Mouse (Mus musculus) midbrain, embryonic 11.5 days (tissue): ENCODE measurements around the gene Tiam1. TPM values are rescaled to one million over a fixed set of nuclear protein-coding genes. Genes with fewer than 3 reads are reported as not detected.
A peak's percentile ranks its signal among the peaks of the same experiment; 100 is the strongest.

ENCODE experiments used
- ATAC-seq: fragments of 200-750 bp; cut with Nextera tagmentation; 2 replicates; pipeline ENCODE4 v1.8.0; 2017; ENCODE audit warnings: moderate TSS enrichment, moderate library complexity; ENCODE audit not compliant: low FRiP score
- DNase-seq: peaks from one replicate; pipeline ENCODE4 v3.0.0; 2015; ENCODE audit warnings: low spot score; ENCODE audit errors: missing footprints
- H3K27ac ChIP-seq: fragments of 300-500 bp; sonication (generic); 2 replicates; pipeline ENCODE4 v1.5.1; 2014; ENCODE audit warnings: low read depth, low read length
- H3K27me3 ChIP-seq: fragments of 300-500 bp; sonication (generic); 2 replicates; pipeline ENCODE4 v1.6.1; 2014; ENCODE audit warnings: mild to moderate bottlenecking, low read length, moderate library complexity, mixed read lengths; ENCODE audit not compliant: control insufficient read depth, insufficient read depth
- H3K36me3 ChIP-seq: fragments of 300-500 bp; sonication (generic); 2 replicates; pipeline ENCODE4 v1.6.1; 2014; ENCODE audit warnings: mild to moderate bottlenecking, low read length, moderate library complexity, mixed read lengths; ENCODE audit not compliant: control insufficient read depth, insufficient read depth
- H3K4me1 ChIP-seq: fragments of 300-500 bp; sonication (generic); 2 replicates; pipeline ENCODE4 v1.6.1; 2014; ENCODE audit warnings: low read length; ENCODE audit not compliant: control insufficient read depth, insufficient read depth
- H3K4me2 ChIP-seq: fragments of 300-500 bp; sonication (generic); 2 replicates; pipeline ENCODE4 v1.6.1; 2014; ENCODE audit warnings: mild to moderate bottlenecking, moderate library complexity
- H3K4me3 ChIP-seq: fragments of 300-500 bp; sonication (generic); 2 replicates; pipeline ENCODE4 v1.5.1; 2014; ENCODE audit warnings: low read depth, low read length
- H3K9ac ChIP-seq: fragments of 300-500 bp; sonication (generic); 2 replicates; pipeline ENCODE4 v1.6.1; 2014; ENCODE audit warnings: low read length
- H3K9me3 ChIP-seq: fragments of 300-500 bp; sonication (generic); 2 replicates; pipeline ENCODE4 v1.6.1; 2016; ENCODE audit warnings: low read length; ENCODE audit not compliant: control insufficient read depth
- WGBS: fragments of 180-500 bp; shearing (Covaris S2); extraction: QIAGEN DNeasy Blood & Tissue Kit; methylation state at CpG from one replicate; pipeline ENCODE4 v1.1.7; 2014; 5-methylcytosine and 5-hydroxymethylcytosine counted together
- polyA plus RNA-seq: library from polyadenylated mRNA; unstranded; fragments of >200 nt; fragmentation: Nextera tagmentation; extraction: Ambion mirVana; gene quantifications from 2 replicates; pipeline ENCODE4 v1.2.1, GENCODE M21; 2014

Tiam1 gene
- polyA plus RNA-seq, 1 experiment from 2014 or later: 14.2 TPM

DNA sequence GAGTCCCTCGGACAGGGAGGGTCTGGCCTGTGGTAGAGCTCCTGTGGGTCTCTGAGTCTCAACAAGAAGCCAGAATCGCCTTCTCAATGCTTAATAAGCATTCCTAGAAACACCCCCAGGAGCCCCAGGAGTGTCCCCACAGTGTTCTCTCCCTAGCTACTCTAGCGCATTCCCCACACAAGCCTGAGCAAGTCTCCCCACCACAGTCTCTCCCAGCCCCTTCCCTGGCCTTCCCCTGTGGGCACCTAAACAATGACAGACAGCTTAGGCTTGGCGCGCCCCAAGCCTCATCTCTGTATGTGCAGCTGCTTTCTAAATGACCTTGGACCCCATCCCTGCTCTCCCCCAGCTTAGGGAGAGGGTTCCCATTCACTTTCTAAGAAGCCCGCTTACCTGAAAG, 7.3 kb upstream of the Tiam1 start:
- no peak for DNase-seq
- H3K4me1 ChIP-seq: no peaks in the 10 kb centered on the region
- no peaks in the 10 kb centered on the region for H3K9me3 ChIP-seq
- no peak overlapping the region for H3K9ac ChIP-seq
- no peaks in the 10 kb centered on the region for H3K27me3 ChIP-seq
- H3K4me3 ChIP-seq: no peak overlapping the region
- H3K36me3 ChIP-seq: no peaks in the 10 kb centered on the region
- WGBS: 69% methylated on average over 6 of the region's 6 CpGs
- H3K27ac ChIP-seq: no peak overlapping the region
- ATAC-seq: no peak
- H3K4me2 ChIP-seq: no peak overlapping the region

DNA sequence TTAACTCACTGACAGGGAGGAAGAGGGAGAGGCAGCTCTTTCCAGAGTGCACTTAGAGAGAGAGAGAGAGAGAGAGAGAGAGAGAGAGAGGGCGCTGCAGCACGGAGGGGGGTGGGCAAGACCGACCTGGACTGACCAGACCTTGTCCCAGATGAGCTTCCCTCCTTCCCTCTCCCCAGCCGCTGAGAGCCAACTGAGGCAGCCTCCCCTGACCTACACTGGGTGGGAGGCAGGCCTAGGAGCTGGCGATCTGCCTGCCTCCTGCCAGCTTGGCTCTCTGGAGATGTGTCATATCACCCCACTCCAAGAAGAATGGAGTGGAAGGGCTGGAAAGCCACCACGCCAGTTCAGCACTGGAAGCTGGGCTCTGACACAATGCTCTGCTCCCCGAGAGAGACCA, 6.6 kb upstream of the Tiam1 start:
- 72% methylated on average over 7 of the region's 7 CpGs for WGBS
- ATAC-seq: 0 out of 2 replicates have a peak, but pooled peaks have one; percentile 15
- DNase-seq: no peak
- Histone ChIP-seq H3K9ac (no peak overlapping the region), H3K9me3 (no peaks in the 10 kb centered on the region), H3K27me3 (0 out of 2 replicates have a peak, but pooled peaks cover under 1% of the 10 kb centered on the region), H3K4me2 (no peak overlapping the region), H3K4me3 (no peak overlapping the region), H3K36me3 (no peaks in the 10 kb centered on the region), H3K4me1 (no peaks in the 10 kb centered on the region), H3K27ac (no peak overlapping the region)

- Histone ChIP-seq H3K27me3 (0 out of 2 replicates have a peak, but pooled peaks cover 2% of the 10 kb centered on the region), H3K4me3 (no peak overlapping the region), H3K9ac (no peak overlapping the region), H3K4me2 (no peak overlapping the region), H3K9me3 (no peaks in the 10 kb centered on the region), H3K36me3 (no peaks in the 10 kb centered on the region), H3K4me1 (peaks cover 7% of the 10 kb centered on the region), H3K27ac (no peak overlapping the region)
- 81% methylated on average over 9 of the region's 9 CpGs for WGBS
- DNase-seq: no peak
- ATAC-seq: no peak
Observed at GRCm38 (mm10) chr16:90149335-90149734, 5.8 kb upstream of the Tiam1 start.

DNA sequence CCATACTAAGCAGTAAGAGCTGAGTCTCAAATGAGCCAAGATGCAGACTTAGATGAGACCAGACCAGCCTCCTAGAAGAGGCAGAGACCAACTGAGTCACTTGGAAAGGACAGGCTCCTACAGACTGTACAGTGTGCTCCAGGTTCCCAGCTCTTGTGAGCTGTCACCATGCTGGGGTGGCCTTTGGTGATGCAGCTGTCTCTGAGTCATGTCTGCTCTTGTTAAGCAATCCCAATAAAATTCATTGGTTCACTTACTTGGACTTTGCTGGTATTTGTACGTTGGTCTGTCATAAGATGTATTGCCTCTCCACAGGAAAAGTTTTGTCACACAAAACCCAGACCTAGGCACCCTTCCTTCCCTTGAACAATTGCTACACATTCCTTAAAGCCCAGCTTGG, 1.7 kb upstream of the Tiam1 start:
- Histone ChIP-seq H3K27me3 (peaks cover 22% of the 10 kb centered on the region), H3K9me3 (no peaks in the 10 kb centered on the region), H3K9ac (no peak overlapping the region), H3K4me3 (no peak overlapping the region), H3K4me1 (peaks cover 15% of the 10 kb centered on the region), H3K36me3 (no peaks in the 10 kb centered on the region), H3K4me2 (no peak overlapping the region), H3K27ac (no peak overlapping the region)
- ATAC-seq: no peak
- WGBS: 88% methylated on average over 1 of the region's 1 CpGs
- DNase-seq: no peak

DNA sequence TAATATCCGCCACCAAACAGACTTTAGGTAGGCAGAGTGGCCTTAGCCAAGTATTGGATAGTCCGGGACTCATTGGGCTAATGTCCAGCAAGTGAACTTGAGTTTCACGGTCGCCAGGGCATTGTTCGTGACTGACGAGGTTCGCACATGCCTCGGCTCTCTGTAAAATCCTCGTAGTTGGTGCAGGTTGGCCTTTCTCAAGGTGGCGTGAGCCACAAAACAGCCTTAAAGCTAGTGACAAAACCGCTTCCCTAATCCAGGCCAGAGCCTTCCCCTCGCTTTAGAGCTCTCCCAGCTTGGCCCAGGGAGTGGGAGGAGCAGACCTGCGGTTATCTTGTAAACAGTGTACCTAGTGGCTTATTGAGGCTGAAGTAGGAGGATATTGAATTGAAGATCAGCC, 972 bp upstream of the Tiam1 start:
- H3K27ac ChIP-seq: no peak overlapping the region
- H3K9ac ChIP-seq: peak overlapping the region; percentile 88
- H3K9me3 ChIP-seq: no peaks in the 10 kb centered on the region
- peaks cover 24% of the 10 kb centered on the region for H3K27me3 ChIP-seq
- H3K4me3 ChIP-seq: peak overlapping the region; percentile 64
- no peak for ATAC-seq
- 10% methylated on average over 13 of the region's 13 CpGs for WGBS
- H3K36me3 ChIP-seq: no peaks in the 10 kb centered on the region
- H3K4me2 ChIP-seq: peak overlapping the region; percentile 96
- peaks cover 15% of the 10 kb centered on the region for H3K4me1 ChIP-seq
- no peak for DNase-seq

GRCm38 (mm10) chr16:90143416-90143759, 181 bp downstream of the Tiam1 start:
- Histone ChIP-seq H3K9me3 (no peaks in the 10 kb centered on the region), H3K27me3 (peaks cover 24% of the 10 kb centered on the region), H3K36me3 (no peaks in the 10 kb centered on the region), H3K4me1 (peaks cover 15% of the 10 kb centered on the region), H3K4me3 (peak overlapping the region; percentile 64), H3K9ac (peak overlapping the region; percentile 71), H3K4me2 (peak overlapping the region; percentile 96), H3K27ac (no peak overlapping the region)
- no peak for DNase-seq
- ATAC-seq: peak; percentile 74; the same call in 1 of the 2 replicates
- under 1% methylated on average over 21 of the region's 21 CpGs for WGBS

GRCm38 (mm10) chr16:90142574-90143415, 774 bp downstream of the Tiam1 start:
- H3K4me3 ChIP-seq: peak overlapping the region; percentile 64
- peak overlapping the region; percentile 71 for H3K9ac ChIP-seq
- peaks cover 15% of the 10 kb centered on the region for H3K4me1 ChIP-seq
- peaks cover 29% of the 10 kb centered on the region for H3K27me3 ChIP-seq
- WGBS: under 1% methylated on average over 57 of the region's 57 CpGs
- H3K27ac ChIP-seq: no peak overlapping the region
- ATAC-seq: peak; percentile 12
- H3K36me3 ChIP-seq: no peaks in the 10 kb centered on the region
- H3K9me3 ChIP-seq: no peaks in the 10 kb centered on the region
- peak; percentile 97 for DNase-seq
- peak overlapping the region; percentile 96 for H3K4me2 ChIP-seq

DNA sequence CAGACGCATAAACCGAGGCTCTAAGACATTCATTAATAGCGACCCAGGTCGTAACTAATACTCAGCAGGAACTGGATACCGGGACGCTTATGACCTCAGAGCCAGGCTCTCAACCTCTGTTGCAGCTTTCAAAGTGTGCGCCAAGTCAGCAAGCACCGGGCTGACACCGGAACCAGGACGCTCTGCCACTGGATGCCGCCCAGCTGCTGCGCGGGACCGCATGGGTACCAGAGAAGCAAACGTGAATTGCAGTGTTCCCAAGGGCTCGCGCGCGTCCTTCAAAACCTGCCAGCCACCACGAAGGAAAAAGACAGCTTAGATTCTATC, 1.4 kb downstream of the Tiam1 start:
- peak; percentile 96 for DNase-seq
- H3K27ac ChIP-seq: no peak overlapping the region
- peaks cover 15% of the 10 kb centered on the region for H3K4me1 ChIP-seq
- peaks cover 34% of the 10 kb centered on the region for H3K27me3 ChIP-seq
- H3K4me2 ChIP-seq: peak overlapping the region; percentile 96
- no peaks in the 10 kb centered on the region for H3K9me3 ChIP-seq
- H3K9ac ChIP-seq: peak overlapping the region; percentile 71
- peaks cover 2% of the 10 kb centered on the region; the same call in 1 of the 2 replicates for H3K36me3 ChIP-seq
- H3K4me3 ChIP-seq: peak overlapping the region; percentile 64
- 2% methylated on average over 20 of the region's 20 CpGs for WGBS
- no peak for ATAC-seq

DNA sequence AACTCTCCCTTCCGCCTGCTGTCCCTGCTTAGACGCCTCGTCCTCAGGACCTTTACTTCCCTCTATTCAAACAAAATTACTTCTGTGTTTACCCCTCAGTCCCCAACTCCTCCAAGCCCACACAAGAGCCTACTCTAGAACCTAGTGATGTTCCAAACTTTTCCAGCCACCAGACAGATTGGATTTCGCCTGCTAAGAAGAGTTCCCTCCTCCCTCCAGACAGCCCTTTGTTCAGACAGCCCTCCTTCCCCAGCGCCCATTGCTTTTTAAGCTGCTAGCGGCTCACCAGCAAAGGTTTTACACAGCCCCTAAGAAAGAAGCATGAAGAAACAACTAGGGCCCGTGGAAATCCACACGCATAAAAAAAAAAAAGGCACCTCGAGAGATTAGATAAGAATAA, 2.0 kb downstream of the Tiam1 start:
- H3K4me1 ChIP-seq: peaks cover 15% of the 10 kb centered on the region
- peak overlapping the region; percentile 31; the same call in 1 of the 2 replicates for H3K9ac ChIP-seq
- DNase-seq (peak; percentile 92), ATAC-seq (no peak)
- H3K27me3 ChIP-seq: peaks cover 37% of the 10 kb centered on the region
- H3K36me3 ChIP-seq: peaks cover 2% of the 10 kb centered on the region; the same call in 1 of the 2 replicates
- no peak overlapping the region for H3K27ac ChIP-seq
- H3K4me3 ChIP-seq: peak overlapping the region; percentile 64
- WGBS: 21% methylated on average over 9 of the region's 9 CpGs
- peak overlapping the region; percentile 96 for H3K4me2 ChIP-seq
- no peaks in the 10 kb centered on the region for H3K9me3 ChIP-seq
